Mouse (Mus musculus): Measurements from ENCODE around the gene Lrch1.

Lrch1 gene

GRCm38 (mm10) chr14:74947376-74948013 is at the start of gene Lrch1:
TSS of gene Lrch1 (minus strand) at chr14:74947876.
- peak; percentile 76 for DNase-seq (ENCODE audit: low spot score)

- no peak for DNase-seq (ENCODE audit: low spot score)
Measured at GRCm38 (mm10) chr14:74997041-74997440, 49.4 kb upstream of the Lrch1 start.

- no peak for DNase-seq (ENCODE audit: low spot score)
Measured at GRCm38 (mm10) chr14:74996556-74996955, 48.9 kb upstream of the Lrch1 start.

- no peak for DNase-seq (ENCODE audit: low spot score)
Measured at GRCm38 (mm10) chr14:74990504-74990903, 42.8 kb upstream of the Lrch1 start.

GRCm38 (mm10) chr14:74989909-74990308 is 42.2 kb upstream of the Lrch1 start:
- DNase-seq (ENCODE audit: low spot score), result no peak

GRCm38 (mm10) chr14:74989322-74989721 is 41.6 kb upstream of the Lrch1 start:
- no peak for DNase-seq (ENCODE audit: low spot score)

- no peak for DNase-seq (ENCODE audit: low spot score)
Measured at GRCm38 (mm10) chr14:74986527-74986926, 38.9 kb upstream of the Lrch1 start.

GRCm38 (mm10) chr14:74985658-74986057 is 38.0 kb upstream of the Lrch1 start:
- DNase-seq (ENCODE audit: low spot score), result no peak

- no peak for DNase-seq (ENCODE audit: low spot score)
Measured at GRCm38 (mm10) chr14:74984817-74985391, 37.2 kb upstream of the Lrch1 start.

- no peak for DNase-seq (ENCODE audit: low spot score)
Measured at GRCm38 (mm10) chr14:74983079-74983478, 35.4 kb upstream of the Lrch1 start.

- DNase-seq (ENCODE audit: low spot score), result no peak
Measured at GRCm38 (mm10) chr14:74981016-74981415, 33.3 kb upstream of the Lrch1 start.

- DNase-seq (ENCODE audit: low spot score), result no peak
Measured at GRCm38 (mm10) chr14:74976972-74977371, 29.3 kb upstream of the Lrch1 start.

GRCm38 (mm10) chr14:74974136-74974651 is 26.5 kb upstream of the Lrch1 start:
- no peak for DNase-seq (ENCODE audit: low spot score)

- no peak for DNase-seq (ENCODE audit: low spot score)
Measured at GRCm38 (mm10) chr14:74972687-74973086, 25.0 kb upstream of the Lrch1 start.

- DNase-seq (ENCODE audit: low spot score), result no peak
Measured at GRCm38 (mm10) chr14:74972216-74972615, 24.5 kb upstream of the Lrch1 start.

GRCm38 (mm10) chr14:74963402-74963764 is 15.7 kb upstream of the Lrch1 start:
- no peak for DNase-seq (ENCODE audit: low spot score)

- DNase-seq (ENCODE audit: low spot score), result no peak
Measured at GRCm38 (mm10) chr14:74962713-74963401, 15.2 kb upstream of the Lrch1 start.

GRCm38 (mm10) chr14:74960568-74960967 is 12.9 kb upstream of the Lrch1 start:
- no peak for DNase-seq (ENCODE audit: low spot score)

GRCm38 (mm10) chr14:74956702-74957101 is 9.0 kb upstream of the Lrch1 start:
- DNase-seq (ENCODE audit: low spot score), result no peak

GRCm38 (mm10) chr14:74956234-74956633 is 8.6 kb upstream of the Lrch1 start:
- no peak for DNase-seq (ENCODE audit: low spot score)

- DNase-seq (ENCODE audit: low spot score), result peak; percentile 65
Measured at GRCm38 (mm10) chr14:74948426-74949240, 957 bp upstream of the Lrch1 start.

- no peak for DNase-seq (ENCODE audit: low spot score)
Measured at GRCm38 (mm10) chr14:74948014-74948396, 329 bp upstream of the Lrch1 start.
